Mouse (Mus musculus) MEL-GATA-1-ER (cell line): ENCODE data around the gene Uaca.

ENCODE experiments used
- DNase-seq: peaks from one replicate; pipeline ENCODE4 v3.0.0-alpha.2; 2012; ENCODE audit warnings: low read depth; ENCODE audit errors: extremely low read depth

Uaca gene

GRCm38 (mm10) chr9:60878630-60879029 is 84.3 kb downstream of the Uaca start:
- no peak for DNase-seq

GRCm38 (mm10) chr9:60885148-60885547 is 90.8 kb downstream of the Uaca start:
- DNase-seq = no peak

DNA sequence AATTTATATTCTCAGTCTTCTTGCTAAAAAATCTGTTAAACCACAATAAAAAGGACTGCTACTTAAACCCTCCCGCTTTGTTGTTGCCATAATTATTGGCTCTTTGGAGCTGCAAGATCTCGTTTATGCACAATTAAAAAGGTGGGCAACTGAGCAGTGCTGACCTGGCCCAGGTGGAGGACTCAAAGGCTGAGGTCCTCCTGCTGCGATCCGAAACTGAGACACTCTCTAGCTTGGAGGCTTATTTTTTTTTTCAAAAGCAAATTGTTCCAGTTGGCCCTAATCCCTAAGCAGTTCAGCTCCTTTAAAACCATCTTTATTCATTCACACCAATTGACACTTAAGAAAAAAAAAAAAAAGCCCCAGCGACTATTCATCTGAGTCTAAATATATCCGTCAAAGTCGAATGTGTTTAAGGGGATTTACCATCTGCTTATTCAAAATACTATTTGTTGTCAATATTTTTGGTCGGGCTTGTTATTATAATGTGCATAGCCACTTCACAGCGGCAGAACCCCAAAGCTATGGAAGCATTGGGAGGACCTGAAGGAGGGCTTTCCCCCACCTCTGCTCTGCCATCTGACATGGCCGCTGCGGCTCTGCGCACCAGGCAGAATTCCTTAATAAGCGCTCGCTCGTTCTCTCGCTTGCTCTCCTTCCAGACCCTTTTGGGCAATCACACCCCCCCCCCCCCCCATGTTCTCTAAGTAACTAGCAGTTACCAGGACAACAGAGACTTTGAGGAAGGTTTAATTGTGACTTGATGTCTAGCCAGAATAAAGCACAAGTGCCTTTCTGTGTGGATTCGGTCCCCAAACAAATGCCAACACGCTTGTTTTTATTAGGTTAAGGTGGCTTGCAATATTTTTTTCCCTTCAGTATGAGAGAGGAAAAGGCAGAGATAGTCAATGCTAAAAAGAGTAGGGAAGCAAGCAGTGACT is 92.4 kb downstream of the Uaca start:
- no peak for DNase-seq

GRCm38 (mm10) chr9:60887389-60887811 is 93.1 kb downstream of the Uaca start:
- no peak for DNase-seq

- DNase-seq = no peak
Measured at GRCm38 (mm10) chr9:60893511-60893910, 99.2 kb downstream of the Uaca start.

DNA sequence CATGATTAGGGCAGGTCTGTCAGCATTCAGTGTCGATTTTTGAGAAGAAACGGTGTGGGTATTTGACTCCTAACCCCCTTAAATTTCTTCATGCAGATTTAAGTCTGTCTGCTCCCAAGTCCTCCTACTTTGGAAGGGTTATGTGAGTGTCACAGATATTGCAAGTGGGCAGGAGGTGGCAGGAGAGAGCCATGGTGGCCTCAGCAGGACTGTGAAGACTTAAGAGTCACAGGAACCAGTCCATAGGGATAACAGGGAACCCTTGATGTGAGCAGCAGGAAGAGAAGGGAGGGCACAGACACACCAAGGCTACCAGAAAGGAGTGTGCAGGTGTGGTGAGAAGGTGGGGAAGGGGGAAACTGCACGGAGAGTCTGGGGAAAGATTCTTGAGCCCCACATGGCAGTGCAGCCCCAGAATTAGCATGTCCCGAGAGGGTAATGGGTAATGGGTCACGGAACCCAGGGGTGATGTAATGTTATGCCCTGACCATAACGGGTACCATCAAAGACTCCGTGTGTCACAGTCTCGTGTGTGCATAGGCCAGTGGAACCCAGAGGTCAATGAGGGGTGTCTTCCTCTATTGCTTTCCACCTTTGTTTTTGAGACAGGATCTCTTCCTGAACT is 101.3 kb downstream of the Uaca start:
- no peak for DNase-seq

GRCm38 (mm10) chr9:60898291-60899020 is 104.1 kb downstream of the Uaca start:
- no peak for DNase-seq

GRCm38 (mm10) chr9:60899201-60899600 is 104.9 kb downstream of the Uaca start:
- DNase-seq = no peak

DNA sequence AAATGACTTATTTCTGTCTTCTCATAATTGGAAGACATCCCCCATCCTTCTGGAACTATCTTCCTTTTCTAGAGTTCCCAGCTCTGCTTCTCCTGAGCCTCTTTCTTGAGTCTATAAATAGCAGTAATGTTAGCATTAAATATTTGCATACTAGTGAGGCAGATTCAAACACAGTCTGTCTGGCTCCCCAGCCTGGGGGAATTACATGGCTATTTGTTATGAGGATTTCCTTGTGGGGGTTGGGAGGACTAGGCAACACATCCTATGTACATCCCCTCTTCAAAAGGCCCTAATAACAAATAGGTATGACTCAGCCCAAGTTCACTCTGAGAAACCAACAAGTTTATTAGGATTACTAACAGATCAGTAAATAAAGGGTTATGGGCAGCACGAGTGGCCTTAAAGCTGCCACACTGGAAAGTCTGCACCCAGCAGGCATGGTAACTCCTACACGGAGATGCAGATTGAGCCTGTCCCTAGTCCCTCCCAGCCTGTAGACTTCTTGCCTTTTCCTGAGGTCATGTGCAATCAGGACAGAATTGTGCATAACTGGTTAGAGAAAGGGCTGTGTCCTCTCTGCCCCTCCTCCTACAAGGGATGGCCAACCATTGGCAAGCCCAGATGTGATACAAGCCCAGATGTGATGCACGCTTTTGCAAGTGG is 105.6 kb downstream of the Uaca start:
- DNase-seq = no peak

- DNase-seq = no peak
Measured at GRCm38 (mm10) chr9:60912266-60912665, 117.9 kb downstream of the Uaca start.

DNA sequence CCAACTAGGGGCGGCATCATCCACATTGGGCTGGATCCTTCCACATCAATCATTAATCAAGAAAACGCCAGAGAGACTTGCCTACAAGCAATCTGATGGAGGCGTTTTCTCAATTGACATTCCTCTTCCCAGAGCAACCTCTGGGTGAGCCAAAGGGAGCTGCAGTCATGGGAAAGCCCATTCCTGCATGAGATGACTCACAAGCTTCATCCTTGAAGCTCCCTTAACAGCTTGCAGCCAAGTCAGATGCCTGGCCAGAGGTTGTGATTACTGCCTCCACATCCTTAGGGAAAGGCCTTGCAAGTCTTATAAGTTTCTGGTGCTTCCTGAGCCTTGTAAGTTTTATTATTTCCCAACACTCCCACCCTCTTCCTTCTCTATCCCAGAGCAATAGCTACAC is 119.3 kb downstream of the Uaca start:
- no peak for DNase-seq

- no peak for DNase-seq
Measured at GRCm38 (mm10) chr9:60919936-60920672, 125.8 kb downstream of the Uaca start.

GRCm38 (mm10) chr9:60920673-60921062 is 126.3 kb downstream of the Uaca start:
- DNase-seq = no peak

- no peak for DNase-seq
Measured at GRCm38 (mm10) chr9:60921287-60921686, 126.9 kb downstream of the Uaca start.

GRCm38 (mm10) chr9:60921831-60922230 is 127.5 kb downstream of the Uaca start:
- no peak for DNase-seq

DNA sequence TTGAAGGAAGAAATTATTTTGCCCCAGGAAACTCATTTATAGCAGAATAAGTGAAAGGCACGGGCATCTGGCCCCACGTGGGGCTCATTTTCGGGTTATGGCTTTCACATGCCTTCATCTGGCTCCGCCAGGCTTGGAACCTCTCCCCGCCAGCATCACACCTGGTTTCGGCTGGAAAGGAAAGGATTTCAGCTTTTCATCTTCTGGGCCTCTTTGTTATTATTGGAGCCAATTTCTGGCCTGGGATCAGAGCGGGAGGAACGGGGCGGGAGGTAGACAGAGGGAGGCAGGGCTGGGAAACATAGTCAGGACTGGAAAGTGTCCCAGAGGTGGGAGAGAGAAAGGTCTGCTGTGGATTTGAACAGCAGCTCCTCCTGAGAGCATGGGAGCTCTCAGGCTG is 132.0 kb downstream of the Uaca start:
- DNase-seq = no peak

DNA sequence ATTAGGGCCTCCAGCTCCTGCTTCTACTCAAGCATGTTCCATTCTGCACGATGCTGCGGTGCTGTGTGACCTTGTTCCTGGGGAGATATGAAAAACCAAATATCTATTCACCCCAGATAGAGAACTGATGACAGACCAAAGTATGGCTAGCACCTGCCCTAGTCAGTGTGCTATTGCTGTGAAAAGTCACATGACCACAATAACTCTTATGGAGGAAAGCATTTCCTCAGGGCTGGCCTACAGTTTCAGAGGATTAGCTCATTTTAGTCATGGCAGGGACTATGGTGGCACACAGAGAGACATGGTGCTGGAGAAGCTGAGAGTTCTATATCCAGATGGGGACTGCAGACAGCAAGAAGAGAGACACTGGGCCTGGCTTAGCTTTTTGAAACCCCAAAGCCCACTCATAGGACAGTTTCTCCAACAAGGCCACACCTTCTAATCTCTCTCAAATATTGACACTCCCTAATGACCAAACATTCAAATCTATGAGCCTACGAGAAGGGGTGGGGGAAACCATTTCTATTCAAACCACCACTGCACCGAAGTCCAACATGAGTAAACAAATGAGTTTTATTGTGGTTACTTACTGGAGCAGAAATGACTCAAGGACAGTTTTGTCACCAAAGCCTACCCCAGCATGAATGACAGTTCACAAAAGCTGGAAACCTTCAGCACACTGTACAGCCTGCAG is 135.1 kb downstream of the Uaca start:
- DNase-seq = no peak
